In the genomic region with DNA sequence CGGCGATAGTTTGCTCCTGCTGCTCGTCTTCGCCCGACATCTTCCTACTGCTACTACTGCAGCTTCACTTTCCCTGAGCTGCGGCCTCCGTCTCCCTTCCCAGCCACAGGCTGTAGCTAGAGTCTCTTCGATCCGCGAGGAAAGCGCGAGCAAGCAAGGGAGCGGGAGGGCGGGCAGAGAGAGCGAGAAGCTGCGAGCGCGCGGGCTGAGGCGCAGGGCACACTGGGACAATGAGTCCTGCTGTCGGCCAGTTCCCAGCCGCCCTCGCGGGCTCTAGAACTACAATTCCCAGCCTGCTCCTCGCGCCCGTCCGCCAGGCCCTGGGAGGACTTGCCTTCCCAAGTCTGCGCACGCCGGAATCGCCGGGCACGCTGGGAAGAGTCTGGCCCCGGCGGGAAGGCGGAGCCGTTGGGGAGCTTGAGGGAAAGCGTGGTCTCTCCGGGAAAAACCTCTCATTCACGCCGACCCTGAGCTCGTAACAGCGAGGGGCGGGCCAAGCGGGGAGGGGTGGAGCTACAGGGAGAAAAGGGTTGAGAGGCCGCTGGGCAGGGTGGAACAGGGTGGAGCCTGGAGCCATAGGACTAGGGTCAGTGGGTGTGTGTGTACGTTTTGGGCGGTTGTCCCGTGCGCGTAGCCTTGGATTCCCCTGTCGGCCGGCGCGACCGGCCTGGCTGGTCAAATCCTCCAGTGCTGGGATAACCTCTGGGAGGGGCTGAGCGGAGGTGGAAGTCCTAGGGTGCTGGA, we compare ENCODE assay signal across 8 mouse cellular contexts. TPM values are rescaled to one million over a fixed set of nuclear protein-coding genes. Genes with fewer than 3 reads are reported as not detected.
DNase-seq lines count a peak whose midpoint lies in the region; ATAC-seq lines count a peak whose summit lies in the region.

A gene (minus strand): TSS at position 200 of the 744 bp plus-strand sequence.

- H3K36me3 ChIP-seq in intestine, embryonic 14.5 days (ENCODE audit: control insufficient read depth, insufficient read depth, low read length): peaks cover 25% of the 10 kb centered on the region

- under 1% methylated on average over 58 of the region's 58 CpGs for WGBS in intestine, embryonic 14.5 days

- DNase-seq in adrenal gland, adult (ENCODE audit: inconsistent age in 2 of 2, low spot score in 1 of 2): peak; percentile 99 to 100
- DNase-seq in embryo, embryonic 10.5 days (ENCODE audit: low spot score): peak; percentile 99
- peak; percentile 99 for DNase-seq in gastrocnemius, postnatal 14 days
- DNase-seq in intestine, embryonic 14.5 days (ENCODE audit: low spot score): peak; percentile 97
- DNase-seq in left cerebral cortex, postnatal 14 days (ENCODE audit: low spot score in 2 of 2): peak; percentile 98 to 99
- DNase-seq in mesoderm, embryonic 11.5 days (ENCODE audit: low read depth, low spot score): peak; percentile 99
- peak; percentile 98 for DNase-seq in right cerebral cortex, postnatal 36 days (ENCODE audit: low spot score in 2 of 2)
- DNase-seq in yolk sac, embryonic 10.5 days (ENCODE audit: low spot score): peak; percentile 100

- no peaks in the 10 kb centered on the region for H3K27me3 ChIP-seq in intestine, embryonic 14.5 days (replicated peaks; ENCODE audit: control insufficient read depth, insufficient read depth, low read length)

- H3K9ac ChIP-seq in intestine, embryonic 14.5 days (ENCODE audit: low read length): peak within 1 kb of the TSS; percentile 91

- intact Hi-C loops in gastrocnemius, postnatal 14 days (cut with DNase I; ENCODE audit: low total_unique reads): loop anchor here (10.0 kb wide), 1 partner anchor 109 kb away; a partner anchor contains a TSS
- intact Hi-C loops in left cerebral cortex, postnatal 14 days (cut with DNase I): loop anchor here (5.0 kb wide), 2 partner anchors 46 to 106 kb away; a partner anchor contains a TSS

- H3K27ac ChIP-seq in intestine, embryonic 14.5 days (ENCODE audit: low read depth): peak within 1 kb of the TSS; percentile 92

- H3K4me3 ChIP-seq in intestine, embryonic 14.5 days (ENCODE audit: low read depth, low read length): peak within 1 kb of the TSS; percentile 97

- H3K4me2 ChIP-seq in intestine, embryonic 14.5 days (ENCODE audit: low read length): peak within 1 kb of the TSS; percentile 88

- peaks cover 12% of the 10 kb centered on the region for H3K4me1 ChIP-seq in intestine, embryonic 14.5 days (replicated peaks; ENCODE audit: control insufficient read depth, insufficient read depth, low read length)

- peak; percentile 97 for ATAC-seq in intestine, embryonic 14.5 days (replicated peaks; ENCODE audit: low FRiP score, low TSS enrichment, low read depth)

- H3K9me3 ChIP-seq in intestine, embryonic 14.5 days (ENCODE audit: control insufficient read depth, low read length): no peaks in the 10 kb centered on the region

RNA-seq across cellular contexts. Expression of the gene that starts here (rescaled TPM):
- total RNA-seq in gastrocnemius, postnatal 14 days (2021): 10 to 100 TPM; 50.2 to 54.0 TPM
- 248 and 252 TPM in 2 replicates for polyA plus RNA-seq in intestine, embryonic 14.5 days (2014; fragmentation: Nextera tagmentation; extraction: Ambion mirVana)
- 10 to 100 TPM; 67.1 to 68.6 TPM for total RNA-seq in left cerebral cortex, postnatal 14 days (2021)

Comparison
In these comparisons a context has a peak if more than half of its experiments do, and no peak if none do; other contexts are left out.
1. Peak in every context shown above with its lines: DNase-seq, ATAC-seq, H3K4me3 ChIP-seq and H3K27ac ChIP-seq.